Mouse (Mus musculus) monocyte, adult 2 months (primary cell): Measurements from ENCODE around the gene Ago3.
A peak's percentile ranks its signal among the peaks of the same experiment; 100 is the strongest.

ENCODE experiments used
- DNase-seq, 2 experiments: peaks; one replicate each; pipeline ENCODE4 v3.0.0; 2022; ENCODE audit warnings: low spot score in 2 of 2, low read depth in 1 of 2

Ago3 gene

GRCm38 (mm10) chr4:126311566-126312200, 117.7 kb downstream of the Ago3 start:
- no peak for DNase-seq

- no peak for DNase-seq
Measured at GRCm38 (mm10) chr4:126310344-126310743, 119.0 kb downstream of the Ago3 start.

GRCm38 (mm10) chr4:126309922-126310309, 119.4 kb downstream of the Ago3 start:
- peak in 1 of 2 experiments; percentile 65 for DNase-seq

GRCm38 (mm10) chr4:126309211-126309921, 120.0 kb downstream of the Ago3 start:
- no peak for DNase-seq

GRCm38 (mm10) chr4:126306827-126307226, 122.5 kb downstream of the Ago3 start:
- DNase-seq, result no peak

GRCm38 (mm10) chr4:126306058-126306457, 123.3 kb downstream of the Ago3 start:
- no peak for DNase-seq

GRCm38 (mm10) chr4:126305428-126305827, 123.9 kb downstream of the Ago3 start:
- DNase-seq, result no peak

- no peak for DNase-seq
Measured at GRCm38 (mm10) chr4:126303877-126304276, 125.5 kb downstream of the Ago3 start.

- DNase-seq, result no peak
Measured at GRCm38 (mm10) chr4:126301584-126302309, 127.6 kb downstream of the Ago3 start.

GRCm38 (mm10) chr4:126300916-126301583, 128.3 kb downstream of the Ago3 start:
- DNase-seq, result no peak

GRCm38 (mm10) chr4:126296617-126297101, 132.7 kb downstream of the Ago3 start:
- DNase-seq, result no peak

- no peak for DNase-seq
Measured at GRCm38 (mm10) chr4:126295937-126296336, 133.4 kb downstream of the Ago3 start.

- no peak for DNase-seq
Measured at GRCm38 (mm10) chr4:126295152-126295551, 134.2 kb downstream of the Ago3 start.

GRCm38 (mm10) chr4:126291196-126291595, 138.2 kb downstream of the Ago3 start:
- DNase-seq, result no peak

GRCm38 (mm10) chr4:126290314-126290713, 139.0 kb downstream of the Ago3 start:
- no peak for DNase-seq

GRCm38 (mm10) chr4:126288085-126288666, 141.2 kb downstream of the Ago3 start:
- no peak for DNase-seq

GRCm38 (mm10) chr4:126287302-126287995, 141.9 kb downstream of the Ago3 start:
- DNase-seq, result no peak

- DNase-seq, result no peak
Measured at GRCm38 (mm10) chr4:126286492-126286891, 142.9 kb downstream of the Ago3 start, which contains the start of gene Col8a2. Gene Col8a2 (plus strand): TSS chr4:126286793.

GRCm38 (mm10) chr4:126283582-126283981, 145.8 kb downstream of the Ago3 start:
- DNase-seq, result no peak

GRCm38 (mm10) chr4:126281706-126282105, 147.7 kb downstream of the Ago3 start:
- DNase-seq, result no peak
